Mouse (Mus musculus): ENCODE results near the gene Il9r. TPM values are rescaled to one million over a fixed set of nuclear protein-coding genes. Genes with fewer than 3 reads are reported as not detected.

Il9r gene
- polyA plus RNA-seq, 1 experiment from 2014 or later: not detected

- H3K27me3 ChIP-seq (ENCODE audit: insufficient read depth, low read length): no peaks in the 10 kb centered on the region
- H3K4me1 ChIP-seq (ENCODE audit: insufficient read depth, low read length): no peaks in the 10 kb centered on the region
- 96% methylated on average over 5 of the region's 5 CpGs for WGBS
- ATAC-seq (ENCODE audit: low FRiP score, low TSS enrichment): no peak
- H3K36me3 ChIP-seq (ENCODE audit: insufficient read depth, low read length): no peaks in the 10 kb centered on the region
- no peak overlapping the region for H3K9ac ChIP-seq (replicated peaks; ENCODE audit: low read length)
- no peak overlapping the region for H3K27ac ChIP-seq (ENCODE audit: low read length)
- no peak overlapping the region for H3K4me3 ChIP-seq (ENCODE audit: low read length)
- no peak overlapping the region for H3K4me2 ChIP-seq (replicated peaks; ENCODE audit: low read depth, low read length)
- H3K9me3 ChIP-seq (ENCODE audit: low read length): no peaks in the 10 kb centered on the region
These were observed 48.8 kb downstream of the Il9r start for GRCm38 (mm10) chr11:32151243-32151642.

GRCm38 (mm10) chr11:32149605-32150004 lies 50.5 kb downstream of the Il9r start:
- no peak for ATAC-seq (ENCODE audit: low FRiP score, low TSS enrichment)
- Histone ChIP-seq H3K4me2 (replicated peaks; ENCODE audit: low read depth, low read length) (no peak overlapping the region), H3K9me3 (ENCODE audit: low read length) (no peaks in the 10 kb centered on the region), H3K4me1 (ENCODE audit: insufficient read depth, low read length) (no peaks in the 10 kb centered on the region), H3K4me3 (ENCODE audit: low read length) (no peak overlapping the region), H3K27ac (ENCODE audit: low read length) (no peak overlapping the region), H3K36me3 (ENCODE audit: insufficient read depth, low read length) (no peaks in the 10 kb centered on the region), H3K27me3 (ENCODE audit: insufficient read depth, low read length) (no peaks in the 10 kb centered on the region), H3K9ac (replicated peaks; ENCODE audit: low read length) (no peak overlapping the region)
- 76% methylated on average over 11 of the region's 11 CpGs for WGBS

- Histone ChIP-seq H3K9me3 (ENCODE audit: low read length) (no peaks in the 10 kb centered on the region), H3K4me3 (ENCODE audit: low read length) (no peak overlapping the region), H3K36me3 (ENCODE audit: insufficient read depth, low read length) (no peaks in the 10 kb centered on the region), H3K4me1 (ENCODE audit: insufficient read depth, low read length) (peaks cover 5% of the 10 kb centered on the region), H3K4me2 (replicated peaks; ENCODE audit: low read depth, low read length) (no peak overlapping the region), H3K27ac (ENCODE audit: low read length) (no peak overlapping the region), H3K9ac (replicated peaks; ENCODE audit: low read length) (no peak overlapping the region), H3K27me3 (ENCODE audit: insufficient read depth, low read length) (no peaks in the 10 kb centered on the region)
- 79% methylated on average over 5 of the region's 5 CpGs for WGBS
- ATAC-seq (ENCODE audit: low FRiP score, low TSS enrichment): no peak
These were observed 57.3 kb downstream of the Il9r start for GRCm38 (mm10) chr11:32142771-32143170.

DNA sequence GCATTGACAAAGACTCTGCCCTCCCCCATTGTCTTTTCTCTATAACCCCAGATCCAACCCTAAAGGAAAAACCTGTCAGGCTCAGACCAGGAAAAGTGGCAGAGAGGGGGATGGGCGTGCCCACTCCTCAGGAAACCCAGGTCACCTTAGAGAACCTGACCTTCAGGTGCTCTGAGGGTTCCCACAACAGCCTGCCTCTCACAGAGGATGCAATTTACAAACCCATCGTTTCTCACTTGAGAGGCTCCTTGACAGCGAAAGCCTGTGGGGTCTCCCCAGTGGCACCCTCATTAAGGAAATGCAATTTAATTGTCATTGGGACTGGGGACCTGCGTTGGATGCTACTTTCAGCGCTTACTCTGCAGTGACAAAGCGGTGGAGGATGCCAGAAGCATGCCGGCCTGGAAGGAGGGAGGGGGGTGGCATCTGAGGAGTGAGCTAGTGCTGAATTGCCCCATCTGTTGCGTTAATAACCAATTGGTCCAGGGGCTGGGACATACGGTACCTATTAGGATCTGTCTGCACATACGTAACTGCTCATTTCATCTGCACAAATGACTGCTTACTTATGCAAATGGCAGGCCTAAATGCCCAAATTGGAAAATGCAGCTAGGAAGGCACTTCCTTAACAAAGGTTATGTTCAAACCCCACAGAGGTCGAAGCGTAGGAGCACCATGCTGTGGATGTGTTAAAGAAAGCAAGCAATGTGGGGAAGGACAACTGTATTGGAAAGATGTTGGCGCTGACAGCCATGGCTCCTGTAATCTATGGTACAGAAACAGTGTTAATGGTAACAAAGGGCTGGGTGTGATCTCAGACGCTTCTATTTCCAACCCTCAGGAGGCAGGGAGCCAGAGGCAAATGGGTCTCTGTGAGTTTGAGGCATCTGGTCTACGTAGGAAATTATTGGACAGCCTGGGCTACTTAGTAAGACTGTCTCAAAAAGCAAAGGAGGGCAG lies 58.2 kb downstream of the Il9r start:
- H3K27ac ChIP-seq (ENCODE audit: low read length): no peak overlapping the region
- no peak overlapping the region for H3K9ac ChIP-seq (replicated peaks; ENCODE audit: low read length)
- H3K36me3 ChIP-seq (ENCODE audit: insufficient read depth, low read length): no peaks in the 10 kb centered on the region
- no peak for ATAC-seq (ENCODE audit: low FRiP score, low TSS enrichment)
- no peak overlapping the region for H3K4me3 ChIP-seq (ENCODE audit: low read length)
- no peaks in the 10 kb centered on the region for H3K27me3 ChIP-seq (ENCODE audit: insufficient read depth, low read length)
- peaks cover 5% of the 10 kb centered on the region for H3K4me1 ChIP-seq (ENCODE audit: insufficient read depth, low read length)
- no peak overlapping the region for H3K4me2 ChIP-seq (replicated peaks; ENCODE audit: low read depth, low read length)
- 56% methylated on average over 15 of the region's 15 CpGs for WGBS
- no peaks in the 10 kb centered on the region for H3K9me3 ChIP-seq (ENCODE audit: low read length)

- 18% methylated on average over 2 of the region's 2 CpGs for WGBS
- Histone ChIP-seq H3K36me3 (ENCODE audit: insufficient read depth, low read length) (no peaks in the 10 kb centered on the region), H3K27me3 (ENCODE audit: insufficient read depth, low read length) (no peaks in the 10 kb centered on the region), H3K4me1 (ENCODE audit: insufficient read depth, low read length) (peaks cover 5% of the 10 kb centered on the region), H3K4me3 (ENCODE audit: low read length) (no peak overlapping the region), H3K9ac (replicated peaks; ENCODE audit: low read length) (no peak overlapping the region), H3K9me3 (ENCODE audit: low read length) (no peaks in the 10 kb centered on the region), H3K27ac (ENCODE audit: low read length) (no peak overlapping the region), H3K4me2 (replicated peaks; ENCODE audit: low read depth, low read length) (no peak overlapping the region)
- ATAC-seq (ENCODE audit: low FRiP score, low TSS enrichment): no peak
These were observed 59.0 kb downstream of the Il9r start for GRCm38 (mm10) chr11:32141034-32141433.

DNA sequence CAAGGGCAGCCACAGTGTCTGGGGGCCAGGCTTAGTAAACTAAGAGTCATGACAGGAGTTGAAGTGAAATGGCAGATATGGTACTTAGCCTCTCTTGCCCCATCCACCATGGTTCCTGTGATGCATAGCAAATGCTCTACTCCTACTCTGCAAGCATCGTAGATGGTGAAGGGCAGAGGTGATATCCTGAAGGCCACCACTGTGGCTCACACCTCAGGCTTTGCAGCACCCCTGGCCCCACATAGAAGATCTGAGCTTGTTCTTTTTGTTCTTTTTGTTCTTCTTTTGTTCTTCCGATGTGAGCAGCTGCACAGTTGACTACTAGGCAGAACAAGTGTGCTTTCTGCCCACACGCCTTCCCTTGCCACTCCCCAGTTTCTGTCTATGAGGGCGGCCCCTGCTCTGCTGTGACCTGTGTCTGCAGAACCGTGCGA lies 60.5 kb downstream of the Il9r start:
- no peak overlapping the region for H3K9ac ChIP-seq (replicated peaks; ENCODE audit: low read length)
- no peak for ATAC-seq (ENCODE audit: low FRiP score, low TSS enrichment)
- no peaks in the 10 kb centered on the region for H3K27me3 ChIP-seq (ENCODE audit: insufficient read depth, low read length)
- peaks cover 5% of the 10 kb centered on the region for H3K4me1 ChIP-seq (ENCODE audit: insufficient read depth, low read length)
- H3K4me2 ChIP-seq (replicated peaks; ENCODE audit: low read depth, low read length): no peak overlapping the region
- H3K27ac ChIP-seq (ENCODE audit: low read length): no peak overlapping the region
- H3K36me3 ChIP-seq (ENCODE audit: insufficient read depth, low read length): no peaks in the 10 kb centered on the region
- 79% methylated on average over 6 of the region's 6 CpGs for WGBS
- no peak overlapping the region for H3K4me3 ChIP-seq (ENCODE audit: low read length)
- H3K9me3 ChIP-seq (ENCODE audit: low read length): no peaks in the 10 kb centered on the region

GRCm38 (mm10) chr11:32138614-32138964 lies 61.5 kb downstream of the Il9r start:
- H3K4me2 ChIP-seq (replicated peaks; ENCODE audit: low read depth, low read length): peak overlapping the region; percentile 37
- H3K36me3 ChIP-seq (ENCODE audit: insufficient read depth, low read length): no peaks in the 10 kb centered on the region
- peak; percentile 72 for ATAC-seq (ENCODE audit: low FRiP score, low TSS enrichment)
- 0 out of 2 replicates have a peak overlapping the region, but pooled peaks have one; percentile 3 for H3K4me3 ChIP-seq (ENCODE audit: low read length)
- WGBS: 29% methylated on average over 9 of the region's 9 CpGs
- H3K27me3 ChIP-seq (ENCODE audit: insufficient read depth, low read length): no peaks in the 10 kb centered on the region
- H3K27ac ChIP-seq (ENCODE audit: low read length): peak overlapping the region; percentile 6; the same call in 1 of the 2 replicates
- peaks cover 5% of the 10 kb centered on the region for H3K4me1 ChIP-seq (ENCODE audit: insufficient read depth, low read length)
- H3K9me3 ChIP-seq (ENCODE audit: low read length): no peaks in the 10 kb centered on the region
- H3K9ac ChIP-seq (replicated peaks; ENCODE audit: low read length): no peak overlapping the region

DNA sequence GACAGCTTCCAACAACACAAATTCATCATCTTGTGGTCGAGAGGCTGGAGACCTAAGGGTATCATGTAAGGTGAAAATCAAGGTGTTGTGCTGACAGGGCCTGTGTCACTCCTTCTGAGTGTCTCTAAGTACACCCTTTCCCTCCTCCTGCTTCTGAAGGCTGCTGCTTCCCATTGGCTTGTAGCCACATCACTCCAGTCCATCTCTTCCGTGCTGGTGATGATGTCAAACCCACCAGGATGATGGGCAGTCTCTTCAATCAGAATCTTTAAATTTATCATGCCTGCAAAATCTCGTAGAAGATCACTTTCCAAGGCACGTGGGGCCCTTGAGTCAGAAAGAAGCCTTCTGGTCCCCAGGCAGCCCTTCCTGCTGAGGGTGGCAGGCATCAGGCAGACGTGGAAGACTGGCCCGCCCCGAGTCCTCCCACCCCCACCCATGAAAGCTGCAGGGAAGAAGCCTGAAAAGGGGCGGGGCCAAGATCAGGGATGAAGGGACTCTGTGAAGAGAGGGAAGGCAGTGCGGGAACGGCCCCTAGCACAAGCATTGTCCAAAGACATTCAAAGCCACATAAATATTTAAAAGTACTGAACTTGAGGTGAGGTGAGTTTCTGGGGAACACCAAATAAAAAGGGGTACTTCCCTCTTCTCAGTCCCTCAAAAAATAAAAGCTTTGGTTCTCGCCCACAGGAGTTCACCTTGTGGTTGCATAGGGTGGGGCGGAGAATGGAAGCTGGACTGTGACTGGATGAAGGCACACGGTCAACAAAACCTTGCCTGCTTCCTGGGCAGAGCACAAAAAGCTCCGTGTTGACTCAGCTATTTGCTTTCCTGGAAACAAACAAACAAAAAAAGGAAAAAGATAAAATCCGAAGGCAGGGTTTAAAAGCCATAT lies 62.1 kb downstream of the Il9r start:
- Histone ChIP-seq H3K36me3 (ENCODE audit: insufficient read depth, low read length) (no peaks in the 10 kb centered on the region), H3K27me3 (ENCODE audit: insufficient read depth, low read length) (no peaks in the 10 kb centered on the region), H3K27ac (ENCODE audit: low read length) (peak overlapping the region; percentile 6; the same call in 1 of the 2 replicates), H3K9ac (replicated peaks; ENCODE audit: low read length) (peak overlapping the region; percentile 18; the same call in 1 of the 2 replicates), H3K9me3 (ENCODE audit: low read length) (no peaks in the 10 kb centered on the region), H3K4me3 (ENCODE audit: low read length) (0 out of 2 replicates have a peak overlapping the region, but pooled peaks have one; percentile 3), H3K4me2 (replicated peaks; ENCODE audit: low read depth, low read length) (peak overlapping the region; percentile 37), H3K4me1 (ENCODE audit: insufficient read depth, low read length) (peaks cover 5% of the 10 kb centered on the region)
- peak; percentile 60; the same call in 1 of the 2 replicates for ATAC-seq (ENCODE audit: low FRiP score, low TSS enrichment)
- 27% methylated on average over 15 of the region's 15 CpGs for WGBS
